Mouse (Mus musculus): Measurements from ENCODE around the gene Hsd3b1. TPM values are rescaled to one million over a fixed set of nuclear protein-coding genes. Genes with fewer than 3 reads are reported as not detected.
"Not testable (repeated sequence)": the region's sequence is repeated elsewhere in the genome, so short reads cannot be mapped to it uniquely, and the experiment has no call there.

Hsd3b1 gene
- polyA plus RNA-seq, 1 experiment from 2014 or later = 2.1 TPM

DNA sequence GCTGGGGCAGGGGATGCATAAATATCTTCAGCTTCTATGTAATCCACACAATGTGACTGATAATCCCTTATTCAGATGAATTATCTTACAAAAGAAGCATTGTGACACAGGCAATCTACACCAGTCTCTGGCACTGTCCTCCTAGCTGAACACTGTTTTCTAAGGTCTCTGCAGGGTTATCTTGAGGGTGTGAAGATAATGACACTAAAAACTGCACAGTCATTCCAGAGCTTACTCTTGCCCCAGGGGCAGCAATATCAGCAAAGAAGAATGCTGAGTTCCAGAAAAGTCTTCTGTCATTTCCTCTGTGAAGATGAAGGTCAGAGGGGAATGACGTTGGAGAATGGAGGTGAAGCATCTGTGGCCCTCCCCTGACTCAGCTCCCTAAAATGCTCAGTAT, 2.7 kb downstream of the Hsd3b1 start:
- H3K27ac ChIP-seq (ENCODE audit: poor library complexity, severe bottlenecking) = peak overlapping the region; percentile 62
- ATAC-seq (ENCODE audit: insufficient number of reproducible peaks, low FRiP score) = peak; percentile 90
- H3K27me3 ChIP-seq (replicated peaks) = no peaks in the 10 kb centered on the region
- peaks cover 22% of the 10 kb centered on the region for H3K4me1 ChIP-seq (replicated peaks)
- H3K9me3 ChIP-seq (replicated peaks) = no peaks in the 10 kb centered on the region
- WGBS = 8% methylated on average over 1 of the region's 1 CpGs
- no peaks in the 10 kb centered on the region for H3K36me3 ChIP-seq
- no peak overlapping the region for H3K4me3 ChIP-seq
- H3K4me2 ChIP-seq = no peak overlapping the region
- no peak overlapping the region for H3K9ac ChIP-seq

DNA sequence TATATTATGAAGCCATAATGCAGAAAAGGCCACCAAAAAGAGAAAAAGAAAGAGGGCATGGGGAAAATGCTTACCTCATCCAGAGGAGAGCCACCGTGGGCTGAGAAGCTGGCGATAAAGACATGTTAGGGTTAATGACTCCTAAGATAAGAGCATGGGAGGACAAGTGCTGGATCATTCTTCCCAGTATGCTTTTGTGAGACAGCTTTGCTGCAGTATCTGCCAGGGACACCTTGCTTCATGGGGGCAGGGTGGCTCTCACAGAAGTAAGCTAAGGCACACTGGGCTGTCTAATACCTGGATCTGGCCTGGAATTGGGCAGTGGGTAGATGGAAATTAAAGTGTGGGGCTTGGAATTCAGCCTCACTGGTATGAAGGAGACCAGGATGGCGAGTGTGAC, 4.4 kb downstream of the Hsd3b1 start:
- peaks cover 22% of the 10 kb centered on the region for H3K4me1 ChIP-seq (replicated peaks)
- no peaks in the 10 kb centered on the region for H3K36me3 ChIP-seq
- H3K4me3 ChIP-seq = no peak overlapping the region
- no peaks in the 10 kb centered on the region for H3K27me3 ChIP-seq (replicated peaks)
- WGBS = 36% methylated on average over 3 of the region's 3 CpGs
- H3K4me2 ChIP-seq = no peak overlapping the region
- no peak overlapping the region for H3K9ac ChIP-seq
- no peaks in the 10 kb centered on the region for H3K9me3 ChIP-seq (replicated peaks)
- peak; percentile 93 for ATAC-seq (ENCODE audit: insufficient number of reproducible peaks, low FRiP score)
- H3K27ac ChIP-seq (ENCODE audit: poor library complexity, severe bottlenecking) = peak overlapping the region; percentile 51; the same call in 1 of the 2 replicates

DNA sequence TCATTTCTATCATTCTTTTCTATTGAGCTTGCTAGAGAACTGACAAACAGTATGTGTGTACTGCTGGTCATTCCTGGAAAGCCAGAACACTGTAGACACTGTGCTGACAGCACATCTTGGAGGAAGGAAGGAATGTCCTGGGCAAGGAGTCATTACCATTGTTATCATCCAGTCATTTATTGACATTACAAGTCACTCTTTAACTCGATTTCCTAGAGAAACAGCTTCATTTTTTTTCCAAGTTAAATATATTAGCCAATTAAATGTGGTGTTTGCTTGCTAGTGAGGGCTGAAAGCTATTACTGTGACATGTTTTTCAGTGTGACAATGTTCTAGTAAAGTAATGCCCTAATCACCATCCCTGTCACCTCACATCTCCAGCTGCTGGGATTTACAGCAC, 5.9 kb downstream of the Hsd3b1 start:
- WGBS = 17% methylated on average over 1 of the region's 1 CpGs
- no peak overlapping the region for H3K9ac ChIP-seq
- no peak overlapping the region for H3K27ac ChIP-seq (ENCODE audit: poor library complexity, severe bottlenecking)
- H3K4me1 ChIP-seq (replicated peaks) = peaks cover 22% of the 10 kb centered on the region
- H3K4me2 ChIP-seq = no peak overlapping the region
- no peak overlapping the region for H3K4me3 ChIP-seq
- H3K36me3 ChIP-seq = no peaks in the 10 kb centered on the region
- no peaks in the 10 kb centered on the region for H3K9me3 ChIP-seq (replicated peaks)
- ATAC-seq (ENCODE audit: insufficient number of reproducible peaks, low FRiP score) = no peak
- no peaks in the 10 kb centered on the region for H3K27me3 ChIP-seq (replicated peaks)

DNA sequence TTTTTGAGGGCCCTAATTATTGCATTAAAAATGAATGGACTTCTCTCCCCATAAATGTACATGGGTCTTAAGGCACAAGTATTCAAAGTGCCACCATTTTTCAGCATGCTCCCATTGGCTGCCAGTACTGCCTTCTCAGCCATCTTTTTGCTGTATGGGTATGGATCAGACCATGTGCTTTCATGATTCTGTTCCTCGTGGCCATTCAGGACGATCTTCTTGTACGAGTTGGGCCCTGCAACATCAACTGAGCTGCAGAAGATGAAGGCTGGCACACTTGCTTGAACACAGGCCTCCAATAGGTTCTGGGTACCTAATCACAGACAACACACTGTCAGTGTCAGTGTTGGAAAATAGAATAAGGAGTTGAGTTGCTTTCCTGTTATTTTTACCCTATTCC, 6.5 kb downstream of the Hsd3b1 start:
- H3K4me1 ChIP-seq (replicated peaks) = peaks cover 22% of the 10 kb centered on the region
- ATAC-seq (ENCODE audit: insufficient number of reproducible peaks, low FRiP score) = no peak
- WGBS = 89% methylated on average over 3 of the region's 3 CpGs
- no peaks in the 10 kb centered on the region for H3K9me3 ChIP-seq (replicated peaks)
- H3K4me3 ChIP-seq = no peak overlapping the region
- no peak overlapping the region for H3K9ac ChIP-seq
- H3K4me2 ChIP-seq = no peak overlapping the region
- H3K36me3 ChIP-seq = no peaks in the 10 kb centered on the region
- H3K27me3 ChIP-seq (replicated peaks) = no peaks in the 10 kb centered on the region
- H3K27ac ChIP-seq (ENCODE audit: poor library complexity, severe bottlenecking) = no peak overlapping the region

DNA sequence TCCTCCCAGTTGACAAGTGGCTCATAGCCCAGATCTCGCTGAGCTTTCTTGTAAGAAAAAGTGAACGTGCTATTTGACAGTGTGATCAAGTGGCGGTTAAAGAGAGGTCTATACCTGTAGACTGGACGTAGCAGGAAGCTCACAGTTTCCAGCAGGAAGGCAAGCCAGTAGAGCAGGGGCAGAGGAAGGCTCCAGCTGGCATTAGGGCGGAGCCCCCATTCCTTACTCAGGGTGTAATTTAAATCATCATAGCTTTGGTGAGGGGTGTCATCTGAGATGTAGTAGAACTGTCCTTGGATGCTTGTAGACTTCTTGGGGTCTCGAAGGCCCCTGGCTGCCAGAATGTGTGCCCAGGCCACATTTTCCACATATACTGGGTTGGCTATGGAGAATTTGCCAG, 7.0 kb downstream of the Hsd3b1 start:
- no peak for ATAC-seq (ENCODE audit: insufficient number of reproducible peaks, low FRiP score)
- 87% methylated on average over 6 of the region's 6 CpGs for WGBS

DNA sequence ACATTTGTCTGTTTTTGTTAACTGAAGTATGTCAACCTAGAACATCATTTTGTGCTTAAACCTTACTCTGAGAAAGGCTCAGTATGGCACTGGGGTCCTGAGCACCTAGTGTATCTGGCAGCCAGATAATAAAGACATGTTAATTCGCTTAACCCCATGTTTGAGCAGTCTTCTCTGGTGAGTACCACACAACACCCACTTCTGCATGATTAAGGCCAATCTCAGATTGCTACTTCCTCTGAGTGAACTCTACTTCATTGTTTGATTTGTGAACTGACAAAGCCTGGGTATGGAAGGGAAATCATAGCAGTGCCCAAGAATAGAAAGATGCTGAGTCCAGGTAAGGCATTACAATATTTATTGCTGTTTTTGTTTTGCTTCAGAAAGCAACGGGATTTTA, 7.7 kb downstream of the Hsd3b1 start:
- Histone ChIP-seq H3K4me2 (no peak overlapping the region), H3K4me3 (no peak overlapping the region), H3K4me1 (replicated peaks) (peaks cover 10% of the 10 kb centered on the region), H3K36me3 (no peaks in the 10 kb centered on the region), H3K9me3 (replicated peaks) (no peaks in the 10 kb centered on the region), H3K9ac (no peak overlapping the region), H3K27me3 (replicated peaks) (no peaks in the 10 kb centered on the region), H3K27ac (ENCODE audit: poor library complexity, severe bottlenecking) (no peak overlapping the region)
- no peak for ATAC-seq (ENCODE audit: insufficient number of reproducible peaks, low FRiP score)
- WGBS = 82% methylated on average over 2 of the region's 2 CpGs

More for the DNA sequence above, 7.0 kb downstream of the Hsd3b1 start:
- H3K36me3 ChIP-seq = no peaks in the 10 kb centered on the region
- no peak overlapping the region for H3K4me3 ChIP-seq
- H3K27me3 ChIP-seq (replicated peaks) = no peaks in the 10 kb centered on the region
- H3K27ac ChIP-seq (ENCODE audit: poor library complexity, severe bottlenecking) = no peak overlapping the region
- H3K9ac ChIP-seq = no peak overlapping the region
- peaks cover 17% of the 10 kb centered on the region for H3K4me1 ChIP-seq (replicated peaks)
- no peak overlapping the region for H3K4me2 ChIP-seq
- H3K9me3 ChIP-seq (replicated peaks) = no peaks in the 10 kb centered on the region

DNA sequence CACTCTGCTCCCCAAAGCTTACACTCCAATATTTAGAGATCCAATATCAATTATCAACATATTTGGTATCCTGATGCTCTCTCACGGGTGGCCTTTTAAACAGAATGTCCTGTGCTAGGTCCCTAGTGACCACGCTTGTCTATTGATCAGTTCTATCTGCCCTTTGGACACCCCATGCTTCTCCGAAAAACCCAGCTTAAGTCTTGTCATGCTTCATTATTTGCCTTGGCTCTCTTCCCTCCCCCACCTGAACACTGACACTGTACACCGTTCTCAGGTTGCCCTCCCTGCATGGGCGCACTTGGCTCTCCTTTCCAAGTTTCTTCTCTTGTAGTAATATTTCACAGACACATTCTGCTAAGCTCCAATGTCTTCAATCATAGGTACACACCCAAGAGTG, 9.3 kb downstream of the Hsd3b1 start:
- no peak overlapping the region for H3K9ac ChIP-seq
- no peak overlapping the region for H3K4me2 ChIP-seq
- H3K4me3 ChIP-seq = no peak overlapping the region
- 85% methylated on average over 5 of the region's 5 CpGs for WGBS
- no peaks in the 10 kb centered on the region for H3K36me3 ChIP-seq
- H3K4me1 ChIP-seq (replicated peaks) = peaks cover under 1% of the 10 kb centered on the region; the same call in 1 of the 2 replicates
- no peak overlapping the region for H3K27ac ChIP-seq (ENCODE audit: poor library complexity, severe bottlenecking)
- H3K9me3 ChIP-seq (replicated peaks) = no peaks in the 10 kb centered on the region
- H3K27me3 ChIP-seq (replicated peaks) = no peaks in the 10 kb centered on the region
- no peak for ATAC-seq (ENCODE audit: insufficient number of reproducible peaks, low FRiP score)

DNA sequence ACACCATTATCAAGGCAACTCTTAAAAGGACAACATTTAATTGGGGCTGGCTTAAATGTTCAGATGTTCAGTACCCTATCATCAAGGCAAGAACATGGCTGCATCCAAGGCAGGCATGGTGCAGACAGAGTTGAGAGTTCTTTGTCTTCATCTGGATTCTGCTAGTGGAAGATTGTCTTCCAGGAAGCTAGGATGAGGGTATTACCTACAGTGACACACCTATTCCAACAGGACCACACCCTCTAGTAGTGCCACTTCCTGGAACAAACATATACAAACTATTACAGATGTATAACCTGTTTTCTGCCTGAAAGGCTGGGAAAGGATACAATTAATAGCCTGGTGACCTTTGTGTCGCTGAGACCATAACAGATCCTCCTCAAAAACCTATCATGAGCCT, 10.7 kb downstream of the Hsd3b1 start:
- Histone ChIP-seq H3K4me2 (no peak overlapping the region), H3K4me1 (replicated peaks) (no peaks in the 10 kb centered on the region), H3K4me3 (no peak overlapping the region), H3K9ac (no peak overlapping the region), H3K9me3 (replicated peaks) (no peaks in the 10 kb centered on the region), H3K27me3 (replicated peaks) (no peaks in the 10 kb centered on the region), H3K27ac (ENCODE audit: poor library complexity, severe bottlenecking) (no peak overlapping the region), H3K36me3 (no peaks in the 10 kb centered on the region)
- 86% methylated on average over 1 of the region's 1 CpGs for WGBS
- peak; percentile 63; the same call in 1 of the 2 replicates for ATAC-seq (ENCODE audit: insufficient number of reproducible peaks, low FRiP score)

DNA sequence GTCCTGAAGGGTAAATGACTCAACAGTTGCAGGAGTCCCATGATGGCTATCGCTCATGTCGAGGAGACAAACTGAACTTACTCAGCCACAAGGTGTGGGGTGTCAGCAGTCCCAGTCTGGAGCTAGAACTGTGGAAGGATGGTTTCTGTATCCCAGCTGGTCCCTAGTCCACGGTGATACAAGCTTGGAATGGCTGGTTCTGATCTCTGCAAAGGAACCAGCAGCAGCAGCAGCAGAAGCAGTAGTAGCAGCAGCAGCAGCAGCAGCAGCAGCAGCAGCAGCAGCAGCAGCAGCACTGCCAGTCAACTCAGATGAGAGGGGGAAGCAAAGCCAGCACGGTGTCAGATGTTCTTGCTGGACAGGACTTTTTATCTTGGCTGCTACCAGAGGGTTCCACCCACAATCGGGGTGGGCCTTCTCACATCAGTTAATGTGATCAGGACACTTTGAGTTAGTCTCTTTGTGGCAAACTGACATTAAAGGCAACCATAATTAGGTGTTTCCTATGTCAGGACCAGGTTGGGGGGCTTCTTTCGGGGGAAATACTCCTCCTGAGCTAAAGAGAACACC, 45.4 kb downstream of the Hsd3b1 start, which contains the start of gene Hsd3b6:
TSS of gene Hsd3b6 (minus strand) at position 343 of the 570 bp plus-strand sequence.
- no peak within 1 kb of the TSS for H3K27ac ChIP-seq (ENCODE audit: poor library complexity, severe bottlenecking)
- WGBS = 60% methylated on average over 6 of the region's 6 CpGs
- no peaks in the 10 kb centered on the region for H3K9me3 ChIP-seq (replicated peaks)
- no peak within 1 kb of the TSS for H3K9ac ChIP-seq
- no peak within 1 kb of the TSS for H3K4me2 ChIP-seq
- H3K27me3 ChIP-seq (replicated peaks) = no peaks in the 10 kb centered on the region
- no peak within 1 kb of the TSS for H3K4me3 ChIP-seq
- peak; percentile 66 for ATAC-seq (ENCODE audit: insufficient number of reproducible peaks, low FRiP score)
- H3K36me3 ChIP-seq = no peaks in the 10 kb centered on the region
- peaks cover 2% of the 10 kb centered on the region; the same call in 1 of the 2 replicates for H3K4me1 ChIP-seq (replicated peaks)

DNA sequence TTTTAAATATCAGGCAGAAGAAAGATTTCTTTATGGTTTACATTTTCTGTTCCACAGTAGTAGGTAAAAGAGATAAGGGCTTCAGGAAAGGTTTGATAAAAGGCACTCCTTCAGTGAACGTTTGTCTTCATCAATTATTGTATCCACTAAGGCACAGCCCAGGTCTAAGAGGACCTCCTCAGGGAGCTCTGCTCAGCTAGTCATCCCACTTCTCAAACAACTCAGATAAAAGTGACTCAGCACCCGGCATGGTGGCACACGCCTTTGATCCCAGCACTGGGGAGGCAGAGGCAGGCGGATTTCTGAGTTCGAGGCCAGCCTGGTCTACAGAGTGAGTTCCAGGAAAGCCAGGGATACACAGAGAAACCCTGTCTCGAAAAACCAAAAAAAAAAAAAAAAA, 46.9 kb downstream of the Hsd3b1 start:
- not testable (repeated sequence) for H3K27ac ChIP-seq (ENCODE audit: poor library complexity, severe bottlenecking); H3K9me3 ChIP-seq (replicated peaks); H3K9ac ChIP-seq; H3K4me2 ChIP-seq; H3K4me3 ChIP-seq; H3K4me1 ChIP-seq (replicated peaks); H3K27me3 ChIP-seq (replicated peaks); H3K36me3 ChIP-seq
- ATAC-seq (ENCODE audit: insufficient number of reproducible peaks, low FRiP score) = peak; percentile 88
- WGBS = 70% methylated on average over 6 of the region's 6 CpGs

DNA sequence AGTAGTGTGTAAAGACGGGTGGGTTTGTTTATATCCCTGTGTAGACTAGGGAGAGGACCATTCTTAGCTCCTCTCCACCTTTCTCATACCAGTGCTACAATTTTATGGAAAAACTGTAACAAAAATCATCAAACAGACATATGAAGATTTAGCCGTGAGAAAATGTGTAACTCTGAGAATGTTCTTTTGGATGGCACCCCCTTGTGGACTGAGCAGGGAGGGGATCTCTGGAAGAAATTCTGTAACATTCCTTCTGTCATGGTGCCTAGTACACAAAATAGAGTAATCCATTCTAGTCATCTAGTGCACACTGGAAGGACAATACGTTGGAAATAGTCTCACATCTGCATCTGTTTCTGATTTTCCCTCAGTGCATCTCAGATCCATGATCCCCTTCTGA, 54.6 kb downstream of the Hsd3b1 start:
- H3K27me3 ChIP-seq (replicated peaks); H3K4me2 ChIP-seq; H3K36me3 ChIP-seq; H3K4me1 ChIP-seq (replicated peaks); H3K9me3 ChIP-seq (replicated peaks); H3K4me3 ChIP-seq; H3K9ac ChIP-seq; H3K27ac ChIP-seq (ENCODE audit: poor library complexity, severe bottlenecking): not testable (repeated sequence)
- ATAC-seq (ENCODE audit: insufficient number of reproducible peaks, low FRiP score) = peak; percentile 45; the same call in 1 of the 2 replicates
- WGBS = 57% methylated on average over 3 of the region's 3 CpGs

All from heart, embryonic 12.5 days (tissue).